Mouse (Mus musculus) granulocyte monocyte progenitor cell, adult 5-6 weeks (primary cell): ENCODE results near the gene Acap2. TPM values are rescaled to one million over a fixed set of nuclear protein-coding genes. Genes with fewer than 3 reads are reported as not detected.

Source experiments
- ATAC-seq: replicated peaks from 2 replicates; pipeline ENCODE4 v1.8.0; 2016; ENCODE audit warnings: mild to moderate bottlenecking, moderate TSS enrichment, inconsistent platforms; ENCODE audit not compliant: poor library complexity, severe bottlenecking
- total RNA-seq, 2 experiments: library from RNA; stranded (forward) in 1 of 2; stranded (reverse) in 1 of 2; fragments of 200-712, 200-1000 nt in 1 of 2; fragments of >200 nt in 1 of 2; fragmentation: Nextera tagmentation in 1 of 2; gene quantifications; 2 replicates each; pipeline ENCODE4 v1.2.3; 2014 to 2017

Gene Acap2
- total RNA-seq, 2 experiments from 2014 or later = 23.9 to 38.1 TPM

DNA sequence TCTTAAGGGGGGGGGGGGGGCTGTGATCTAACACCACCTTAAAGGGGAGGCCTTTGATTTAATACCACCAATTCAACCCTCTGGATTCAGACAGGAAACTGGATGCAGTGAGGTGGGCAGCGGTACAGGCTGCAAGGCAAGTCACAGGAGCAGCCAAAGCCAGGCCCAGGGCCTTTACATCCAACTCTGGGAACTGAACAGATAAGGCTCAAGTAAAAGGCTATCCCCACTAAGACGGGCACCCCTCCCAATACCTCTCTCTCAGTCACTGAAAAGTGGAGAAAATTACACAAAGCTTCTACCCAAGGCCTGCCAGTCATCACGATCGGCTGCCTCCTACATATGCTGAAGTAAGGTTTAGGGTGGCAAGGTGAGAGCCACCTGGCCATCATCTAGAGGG lies 141.3 kb downstream of the Acap2 start:
- no peak for ATAC-seq

DNA sequence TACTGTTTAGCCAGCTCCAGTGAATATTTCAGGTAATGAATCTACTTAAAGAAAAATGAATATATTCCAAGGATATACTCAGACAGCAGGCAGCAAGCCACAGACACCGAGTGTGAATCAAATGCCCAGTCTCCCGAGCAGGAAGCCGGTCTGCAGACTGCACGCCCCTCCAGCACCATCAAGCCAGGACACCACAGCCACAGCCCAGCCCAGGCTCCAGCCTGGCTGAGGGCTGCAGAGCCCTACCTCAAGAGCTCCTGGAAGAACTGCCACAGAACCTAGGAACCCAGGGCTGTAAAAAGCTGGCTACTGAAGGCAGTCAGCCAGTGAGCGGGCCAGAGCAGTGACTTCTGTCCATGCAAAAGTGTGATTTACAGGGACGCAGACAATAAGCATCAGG lies 148.2 kb downstream of the Acap2 start:
- no peak for ATAC-seq

DNA sequence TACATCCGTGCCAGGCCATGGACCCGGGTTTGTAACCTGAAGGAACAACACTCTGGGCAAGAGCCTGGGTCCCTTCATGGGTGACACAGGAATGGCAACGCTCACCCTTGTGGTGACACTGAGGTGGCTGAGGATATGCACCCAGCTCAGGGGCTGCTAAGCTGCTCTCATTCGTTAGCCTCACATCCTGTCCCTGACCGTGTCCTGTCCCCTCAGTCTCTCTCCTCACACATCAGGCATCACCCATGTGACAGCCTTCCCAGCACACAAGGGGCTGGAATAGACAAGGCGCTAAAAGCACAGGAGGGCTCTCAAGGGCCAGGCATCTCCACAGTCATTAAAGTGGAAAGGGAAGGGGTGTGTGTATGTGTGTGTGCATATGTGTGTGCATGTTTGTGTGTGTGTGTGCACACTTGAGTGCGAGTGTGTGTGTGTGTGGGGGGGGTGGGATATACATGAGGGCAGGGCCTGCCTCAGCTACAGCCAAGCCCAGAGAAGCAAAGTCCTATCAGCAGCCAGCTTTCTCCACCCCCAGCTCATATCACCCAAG lies 148.8 kb downstream of the Acap2 start:
- ATAC-seq = no peak

DNA sequence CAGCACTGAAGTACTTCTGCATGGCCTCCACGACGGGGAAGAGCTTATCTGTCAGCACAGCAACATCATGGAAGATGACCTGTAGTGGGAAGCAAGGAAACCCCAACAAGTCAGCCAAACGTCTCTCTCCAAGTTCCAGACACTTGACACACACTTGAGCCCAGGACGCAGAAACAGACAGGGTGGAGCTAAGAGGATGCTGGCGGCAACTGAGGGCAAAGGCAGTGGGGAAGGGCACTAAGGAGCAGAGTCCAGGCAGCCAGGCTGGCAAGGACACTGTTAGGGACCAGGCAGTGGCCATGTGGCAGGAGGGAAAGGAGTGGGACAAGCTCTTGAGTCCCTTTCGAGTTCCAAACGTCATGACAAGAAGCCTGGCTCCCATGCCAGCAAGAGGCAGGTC lies 150.3 kb downstream of the Acap2 start:
- no peak for ATAC-seq

DNA sequence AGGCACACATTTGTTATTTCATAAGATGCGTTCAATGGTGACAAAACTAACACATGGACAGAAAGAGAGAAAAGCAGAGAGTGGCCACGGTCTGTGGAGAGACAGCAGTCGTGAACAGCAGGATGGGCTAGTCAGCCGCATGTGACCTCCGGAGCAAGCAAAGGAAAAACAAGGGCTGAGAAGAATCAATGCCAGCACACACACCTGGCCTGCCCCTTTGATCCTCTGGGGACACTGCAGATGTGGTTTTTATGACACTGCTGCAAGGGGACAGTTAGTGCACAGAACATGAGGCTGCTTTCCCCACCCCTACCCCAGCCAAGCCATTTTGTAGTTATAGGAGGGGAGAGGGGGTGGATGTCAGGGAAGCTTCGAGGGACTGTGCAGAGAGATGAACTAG lies 152.9 kb downstream of the Acap2 start:
- ATAC-seq = no peak

DNA sequence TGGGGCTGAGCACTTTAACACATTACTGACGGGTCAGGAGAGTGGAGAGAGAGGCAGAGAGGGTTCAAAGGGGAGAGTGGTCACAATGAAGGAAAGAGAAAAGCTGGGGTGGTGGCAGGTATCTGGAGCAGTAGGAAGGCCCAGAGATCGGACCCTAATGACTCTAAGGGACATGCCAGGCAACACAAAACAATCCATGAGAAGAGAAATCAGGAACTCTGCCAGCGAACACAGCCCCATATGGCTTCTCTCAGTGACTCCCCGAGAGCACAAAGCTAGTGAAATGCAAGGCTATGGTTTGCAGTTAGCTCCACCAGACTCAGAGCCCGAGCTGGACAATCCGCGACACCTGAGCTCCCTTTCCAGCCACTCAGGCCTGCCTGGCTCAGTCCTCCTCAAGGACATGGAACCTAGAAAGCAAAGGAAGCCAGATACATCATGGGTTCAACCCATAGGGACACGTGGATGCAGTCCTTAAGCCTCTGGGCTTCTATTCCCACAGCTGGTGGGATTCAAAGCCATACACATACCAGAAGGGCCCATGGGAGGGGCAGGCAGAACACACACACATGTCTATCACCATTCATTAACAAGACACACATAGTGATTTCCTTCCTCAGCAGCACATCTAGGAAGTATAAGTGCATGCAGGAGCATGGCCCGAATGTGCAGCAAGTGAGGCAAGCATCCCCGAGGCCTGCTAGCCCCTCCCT lies 153.7 kb downstream of the Acap2 start:
- ATAC-seq = no peak

DNA sequence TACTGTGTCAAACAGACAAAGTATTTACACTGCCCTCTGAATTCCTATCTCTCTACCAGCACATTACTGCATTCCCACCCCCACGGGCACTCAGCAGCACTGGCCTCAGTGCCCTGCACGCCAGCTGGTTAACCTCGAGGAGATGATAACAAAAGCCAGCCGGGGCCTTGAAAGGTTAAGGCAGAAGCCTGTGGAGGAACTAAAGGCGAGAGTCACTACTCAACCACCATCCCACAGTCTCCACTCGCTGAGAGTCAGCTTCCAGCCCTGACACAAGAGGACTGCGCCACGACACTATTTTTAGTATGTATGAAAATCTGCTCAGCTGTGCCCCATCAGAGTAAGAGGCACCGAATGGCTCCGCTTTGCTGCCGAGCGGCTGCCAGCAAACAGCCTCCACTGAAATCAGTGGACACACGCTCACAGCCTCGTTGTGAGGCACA lies 154.8 kb downstream of the Acap2 start:
- no peak for ATAC-seq

DNA sequence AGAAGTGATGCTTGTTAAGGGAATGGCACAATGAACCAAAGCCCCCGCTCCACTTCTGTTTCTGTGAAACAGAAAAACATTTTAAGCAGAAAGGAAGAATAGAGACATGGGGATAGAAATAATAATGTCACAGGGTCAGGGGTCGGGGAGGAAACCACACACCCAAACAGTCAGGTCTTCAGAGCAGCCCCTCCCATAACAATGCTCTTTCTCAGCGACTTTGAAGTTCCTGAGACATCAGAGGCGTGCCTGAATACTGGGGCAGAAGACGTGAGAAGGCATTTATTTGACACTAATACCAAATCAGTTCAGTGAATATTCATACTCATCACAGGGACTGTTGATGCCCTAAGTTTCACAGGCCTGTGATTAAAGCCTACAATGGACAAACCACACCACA lies 155.8 kb downstream of the Acap2 start:
- no peak for ATAC-seq

DNA sequence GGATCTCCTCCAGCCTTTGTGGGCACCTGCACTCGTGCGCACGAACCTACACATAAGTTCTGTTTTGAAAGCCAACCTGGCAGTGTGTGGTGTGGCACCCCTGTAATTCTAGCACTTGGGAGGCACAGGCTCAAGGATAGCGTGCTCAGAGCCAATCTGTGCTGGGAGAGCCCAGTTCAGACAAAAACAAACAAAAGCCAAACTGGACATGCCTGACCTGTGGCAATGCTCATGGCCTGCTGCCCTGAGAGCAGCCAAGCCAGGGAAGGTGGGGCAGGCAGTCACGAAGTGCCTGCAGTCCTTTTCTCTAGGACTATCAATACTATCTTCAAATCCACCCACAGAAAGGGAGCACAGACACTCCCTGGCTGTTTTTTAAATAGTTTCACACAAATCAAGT lies 157.9 kb downstream of the Acap2 start:
- no peak for ATAC-seq

Other genes starting within 250 kb of the Acap2 start
- 14.7 and 32.6 TPM in 2 replicates for gene Xxylt1, start 119.8 kb downstream of the Acap2 start, total RNA-seq (2014; fragmentation: Nextera tagmentation)
- gene Xxylt1, start 119.8 kb downstream of the Acap2 start, total RNA-seq (2017) = 12.2 and 15.3 TPM in 2 replicates
- gene Ppp1r2, start 74.0 kb upstream of the Acap2 start, total RNA-seq (2014; fragmentation: Nextera tagmentation) = 34.2 and 38.9 TPM in 2 replicates
- 56.4 and 57.4 TPM in 2 replicates for gene Ppp1r2, start 74.0 kb upstream of the Acap2 start, total RNA-seq (2017)
- gene Apod, start 113.6 kb upstream of the Acap2 start, total RNA-seq (2014; fragmentation: Nextera tagmentation) = not detected in 2 replicates
- gene Apod, start 113.6 kb upstream of the Acap2 start, total RNA-seq (2017) = not detected in 2 replicates
- 0.34 and 0.56 TPM in 2 replicates for gene Bdh1, start 221.0 kb upstream of the Acap2 start, total RNA-seq (2014; fragmentation: Nextera tagmentation)
- gene Bdh1, start 221.0 kb upstream of the Acap2 start, total RNA-seq (2017) = 0.78 and 2.9 TPM in 2 replicates